Mouse (Mus musculus) midbrain, embryonic 10.5 days (tissue): ENCODE results near the gene Higd1c. TPM values are rescaled to one million over a fixed set of nuclear protein-coding genes. Genes with fewer than 3 reads are reported as not detected.
"Not testable (repeated sequence)": the region's sequence is repeated elsewhere in the genome, so short reads cannot be mapped to it uniquely, and the experiment has no call there.

Experiments
- DNase-seq: peaks from one replicate; pipeline ENCODE4 v3.0.0-alpha.2; 2017; ENCODE audit warnings: low spot score
- H3K27ac ChIP-seq: fragments of 300-500 bp; sonication (generic); replicated peaks from 2 replicates; pipeline ENCODE4 v1.5.1; 2016; ENCODE audit warnings: mild to moderate bottlenecking
- H3K27me3 ChIP-seq: fragments of 300-500 bp; sonication (generic); 2 replicates; pipeline ENCODE4 v1.6.1; 2016; ENCODE audit warnings: low read depth, mild to moderate bottlenecking; ENCODE audit not compliant: poor library complexity, severe bottlenecking
- H3K36me3 ChIP-seq: fragments of 300-500 bp; sonication (generic); 2 replicates; pipeline ENCODE4 v1.6.1; 2016; ENCODE audit warnings: mild to moderate bottlenecking, moderate library complexity
- H3K4me1 ChIP-seq: fragments of 300-500 bp; sonication (generic); 2 replicates; pipeline ENCODE4 v1.6.1; 2016
- H3K4me3 ChIP-seq: fragments of 300-500 bp; sonication (generic); 2 replicates; pipeline ENCODE4 v1.5.1; 2016; ENCODE audit warnings: mild to moderate bottlenecking, moderate library complexity
- H3K9me3 ChIP-seq: fragments of 300-500 bp; sonication (generic); replicated peaks from 2 replicates; pipeline ENCODE4 v1.6.1; 2016; ENCODE audit warnings: mild to moderate bottlenecking
- WGBS: fragments of 180-500 bp; shearing (Covaris S2); methylation state at CpG from one replicate; pipeline ENCODE4 v1.1.7; 2016; 5-methylcytosine and 5-hydroxymethylcytosine counted together
- polyA plus RNA-seq: library from polyadenylated mRNA; unstranded; fragments of >200 nt; fragmentation: Nextera tagmentation; extraction: Ambion mirVana; gene quantifications from 2 replicates; pipeline ENCODE4 v1.2.1, GENCODE M21; 2016

Gene Higd1c
- not detected in 2 replicates for polyA plus RNA-seq

GRCm38 (mm10) chr15:100364242-100364641 is at the start of gene Higd1c:
TSS of gene Higd1c (plus strand) at chr15:100364542.
- no peaks in the 10 kb centered on the region for H3K36me3 ChIP-seq
- DNase-seq = no peak
- no peaks in the 10 kb centered on the region for H3K27me3 ChIP-seq
- no peak within 1 kb of the TSS for H3K27ac ChIP-seq
- no peaks in the 10 kb centered on the region for H3K4me1 ChIP-seq
- H3K9me3 ChIP-seq = 0 out of 2 replicates have a peak, but pooled peaks cover 3% of the 10 kb centered on the region
- H3K4me3 ChIP-seq = no peak within 1 kb of the TSS
- 80% methylated on average over 7 of the region's 7 CpGs for WGBS

GRCm38 (mm10) chr15:100318014-100318671 is 46.2 kb upstream of the Higd1c start:
- not testable (repeated sequence) for H3K4me1 ChIP-seq, H3K27me3 ChIP-seq, DNase-seq, H3K27ac ChIP-seq, H3K4me3 ChIP-seq, H3K9me3 ChIP-seq
- 70% methylated on average over 4 of the region's 4 CpGs for WGBS
- peaks cover 18% of the 10 kb centered on the region for H3K36me3 ChIP-seq

- H3K36me3 ChIP-seq = peaks cover 2% of the 10 kb centered on the region; the same call in 1 of the 2 replicates
- H3K9me3 ChIP-seq = no peaks in the 10 kb centered on the region
- no peak for DNase-seq
- peaks cover 8% of the 10 kb centered on the region; the same call in 1 of the 2 replicates for H3K4me1 ChIP-seq
- H3K4me3 ChIP-seq = no peak overlapping the region
- H3K27me3 ChIP-seq = no peaks in the 10 kb centered on the region
- WGBS = 84% methylated on average over 1 of the region's 1 CpGs
- H3K27ac ChIP-seq = no peak overlapping the region
Measured at GRCm38 (mm10) chr15:100319884-100320283, 44.5 kb upstream of the Higd1c start.

GRCm38 (mm10) chr15:100320295-100320905 is 43.9 kb upstream of the Higd1c start:
- no peaks in the 10 kb centered on the region for H3K27me3 ChIP-seq
- peaks cover 8% of the 10 kb centered on the region; the same call in 1 of the 2 replicates for H3K4me1 ChIP-seq
- no peak overlapping the region for H3K4me3 ChIP-seq
- WGBS = 82% methylated on average over 9 of the region's 9 CpGs
- DNase-seq = no peak
- no peak overlapping the region for H3K27ac ChIP-seq
- H3K36me3 ChIP-seq = no peaks in the 10 kb centered on the region
- no peaks in the 10 kb centered on the region for H3K9me3 ChIP-seq

GRCm38 (mm10) chr15:100321134-100321533 is 43.2 kb upstream of the Higd1c start:
- WGBS = 60% methylated on average over 5 of the region's 5 CpGs
- no peak for DNase-seq
- peaks cover 8% of the 10 kb centered on the region; the same call in 1 of the 2 replicates for H3K4me1 ChIP-seq

GRCm38 (mm10) chr15:100324021-100324591 is 40.2 kb upstream of the Higd1c start:
- 0 out of 2 replicates have a peak, but pooled peaks cover 3% of the 10 kb centered on the region for H3K4me1 ChIP-seq
- H3K27me3 ChIP-seq = no peaks in the 10 kb centered on the region
- H3K27ac ChIP-seq = no peak overlapping the region
- no peaks in the 10 kb centered on the region for H3K36me3 ChIP-seq
- H3K4me3 ChIP-seq = no peak overlapping the region
- WGBS = 74% methylated on average over 12 of the region's 12 CpGs
- H3K9me3 ChIP-seq = no peaks in the 10 kb centered on the region
- DNase-seq = no peak

More at GRCm38 (mm10) chr15:100321134-100321533, 43.2 kb upstream of the Higd1c start:
- Histone ChIP-seq H3K36me3 (no peaks in the 10 kb centered on the region), H3K4me3 (no peak overlapping the region), H3K9me3 (no peaks in the 10 kb centered on the region), H3K27me3 (no peaks in the 10 kb centered on the region), H3K27ac (no peak overlapping the region)

- no peaks in the 10 kb centered on the region for H3K36me3 ChIP-seq
- H3K27ac ChIP-seq = no peak overlapping the region
- H3K9me3 ChIP-seq = no peaks in the 10 kb centered on the region
- DNase-seq = no peak
- WGBS = 93% methylated on average over 3 of the region's 3 CpGs
- no peaks in the 10 kb centered on the region for H3K27me3 ChIP-seq
- 0 out of 2 replicates have a peak, but pooled peaks cover 3% of the 10 kb centered on the region for H3K4me1 ChIP-seq
- no peak overlapping the region for H3K4me3 ChIP-seq
Measured at GRCm38 (mm10) chr15:100325235-100325634, 39.1 kb upstream of the Higd1c start.

- not testable (repeated sequence) for H3K4me1 ChIP-seq, H3K9me3 ChIP-seq, H3K27ac ChIP-seq, H3K4me3 ChIP-seq, H3K27me3 ChIP-seq, H3K36me3 ChIP-seq, DNase-seq
- WGBS = 63% methylated on average over 4 of the region's 4 CpGs
Measured at GRCm38 (mm10) chr15:100328089-100328488, 36.3 kb upstream of the Higd1c start.

GRCm38 (mm10) chr15:100329336-100329735 is 35.0 kb upstream of the Higd1c start:
- not testable (repeated sequence) for H3K4me1 ChIP-seq, DNase-seq, H3K36me3 ChIP-seq, H3K4me3 ChIP-seq, H3K27ac ChIP-seq, H3K9me3 ChIP-seq, H3K27me3 ChIP-seq
- 80% methylated on average over 10 of the region's 10 CpGs for WGBS

GRCm38 (mm10) chr15:100330739-100331138 is 33.6 kb upstream of the Higd1c start:
- Histone ChIP-seq H3K4me1 (no peaks in the 10 kb centered on the region), H3K4me3 (no peak overlapping the region), H3K9me3 (no peaks in the 10 kb centered on the region), H3K27ac (no peak overlapping the region), H3K27me3 (no peaks in the 10 kb centered on the region), H3K36me3 (no peaks in the 10 kb centered on the region)
- 98% methylated on average over 7 of the region's 7 CpGs for whole genome bisulfite sequencing
- no peak for DNase-seq

- not testable (repeated sequence) for H3K27me3 ChIP-seq, H3K9me3 ChIP-seq, H3K36me3 ChIP-seq, H3K27ac ChIP-seq, DNase-seq, H3K4me1 ChIP-seq, H3K4me3 ChIP-seq
- 54% methylated on average over 2 of the region's 10 CpGs for WGBS
Measured at GRCm38 (mm10) chr15:100332077-100332961, 32.0 kb upstream of the Higd1c start.

- Histone ChIP-seq H3K9me3 (no peaks in the 10 kb centered on the region), H3K4me3 (no peak within 1 kb of the TSS), H3K36me3 (no peaks in the 10 kb centered on the region), H3K27me3 (no peaks in the 10 kb centered on the region), H3K4me1 (no peaks in the 10 kb centered on the region), H3K27ac (no peak within 1 kb of the TSS)
- DNase-seq = no peak
- WGBS = 91% methylated on average over 10 of the region's 10 CpGs
Measured at GRCm38 (mm10) chr15:100334629-100335028, 29.7 kb upstream of the Higd1c start, which contains the start of gene Mettl7a3. TSS of gene Mettl7a3 (plus strand) at chr15:100334929.
